Mouse (Mus musculus): ENCODE results near the gene Skp1a.
"Not testable (repeated sequence)": the region's sequence is repeated elsewhere in the genome, so short reads cannot be mapped to it uniquely, and the experiment has no call there.

Skp1a gene

GRCm38 (mm10) chr11:52231606-52232541 is at the start of gene Skp1a:
Skp1a (plus strand) TSS chr11:52231995.
- DNase-seq (ENCODE audit: low spot score in 2 of 2): peak; percentile 91 to 93

- not testable (repeated sequence) for DNase-seq (ENCODE audit: low spot score in 2 of 2)
Measured at GRCm38 (mm10) chr11:52196496-52197023, 35.2 kb upstream of the Skp1a start.

- DNase-seq (ENCODE audit: low spot score in 2 of 2): no peak
Measured at GRCm38 (mm10) chr11:52213887-52214286, 17.9 kb upstream of the Skp1a start, which contains the start of gene Olfr1371. Olfr1371 (minus strand) TSS chr11:52213987.

GRCm38 (mm10) chr11:52220282-52220681 is 11.5 kb upstream of the Skp1a start:
- peak; percentile 56 to 66 for DNase-seq (ENCODE audit: low spot score in 2 of 2)

- DNase-seq (ENCODE audit: low spot score in 2 of 2): not testable (repeated sequence)
Measured at GRCm38 (mm10) chr11:52221921-52222320, 9.9 kb upstream of the Skp1a start.

GRCm38 (mm10) chr11:52222891-52223290 is 8.9 kb upstream of the Skp1a start:
- DNase-seq (ENCODE audit: low spot score in 2 of 2): no peak

- no peak for DNase-seq (ENCODE audit: low spot score in 2 of 2)
Measured at GRCm38 (mm10) chr11:52223968-52224682, 7.7 kb upstream of the Skp1a start.

- no peak for DNase-seq (ENCODE audit: low spot score in 2 of 2)
Measured at GRCm38 (mm10) chr11:52225986-52226599, 5.7 kb upstream of the Skp1a start.

GRCm38 (mm10) chr11:52227053-52227452 is 4.7 kb upstream of the Skp1a start:
- DNase-seq (ENCODE audit: low spot score in 2 of 2): no peak

- DNase-seq (ENCODE audit: low spot score in 2 of 2): no peak
Measured at GRCm38 (mm10) chr11:52227466-52228226, 4.1 kb upstream of the Skp1a start.

GRCm38 (mm10) chr11:52228722-52229448 is 2.9 kb upstream of the Skp1a start:
- no peak for DNase-seq (ENCODE audit: low spot score in 2 of 2)

GRCm38 (mm10) chr11:52230694-52231093 is 1.1 kb upstream of the Skp1a start:
- DNase-seq (ENCODE audit: low spot score in 2 of 2): no peak

- DNase-seq (ENCODE audit: low spot score in 2 of 2): no peak
Measured at GRCm38 (mm10) chr11:52233043-52233653, 1.4 kb downstream of the Skp1a start.

- DNase-seq (ENCODE audit: low spot score in 2 of 2): no peak
Measured at GRCm38 (mm10) chr11:52233906-52234305, 2.1 kb downstream of the Skp1a start.

GRCm38 (mm10) chr11:52234509-52234908 is 2.7 kb downstream of the Skp1a start:
- no peak for DNase-seq (ENCODE audit: low spot score in 2 of 2)

- DNase-seq (ENCODE audit: low spot score in 2 of 2): no peak
Measured at GRCm38 (mm10) chr11:52240898-52241542, 9.2 kb downstream of the Skp1a start.

GRCm38 (mm10) chr11:52249452-52249851 is 17.7 kb downstream of the Skp1a start:
- DNase-seq (ENCODE audit: low spot score in 2 of 2): no peak

- DNase-seq (ENCODE audit: low spot score in 2 of 2): no peak
Measured at GRCm38 (mm10) chr11:52251770-52252169, 20.0 kb downstream of the Skp1a start.

GRCm38 (mm10) chr11:52252692-52253091 is 20.9 kb downstream of the Skp1a start:
- no peak for DNase-seq (ENCODE audit: low spot score in 2 of 2)
